Mouse (Mus musculus) cortical plate, adult 2 months (tissue): ENCODE data around the gene Rps19.

Experiments used
- CTCF ChIP-seq: fragments of 200-500 bp; IDR thresholded peaks from 2 replicates; pipeline ENCODE4 v1.5.1; 2011; ENCODE audit warnings: mild to moderate bottlenecking, control low read depth, low read length; ENCODE audit not compliant: insufficient read depth; ENCODE audit errors: extremely low read depth
- POLR2A ChIP-seq: fragments of 200-500 bp; IDR thresholded peaks from 2 replicates; pipeline ENCODE4 v1.6.1; 2011; ENCODE audit warnings: mild to moderate bottlenecking, low read length, control low read depth; ENCODE audit not compliant: insufficient read depth; ENCODE audit errors: extremely low read depth

GRCm38 (mm10) chr7:24897224-24897623 lies 13.1 kb downstream of the Rps19 start, which contains the start of gene Cd79a:
- TF ChIP-seq CTCF (no peak), POLR2A (no peak)
